Mouse (Mus musculus): ENCODE results near the gene Myh1. TPM values are rescaled to one million over a fixed set of nuclear protein-coding genes. Genes with fewer than 3 reads are reported as not detected.

The Myh1 gene
- polyA plus RNA-seq, 1 experiment from 2014 or later, result 0.10 TPM

GRCm38 (mm10) chr11:67237481-67238079, 37.7 kb downstream of the Myh1 start, which contains the start of gene Myh4:
Gene Myh4 (plus strand): TSS chr11:67238029.
- no peak for ATAC-seq (replicated peaks)
- H3K4me2 ChIP-seq, result no peak within 1 kb of the TSS
- H3K9me3 ChIP-seq, result no peaks in the 10 kb centered on the region
- H3K36me3 ChIP-seq (replicated peaks), result no peaks in the 10 kb centered on the region
- no peaks in the 10 kb centered on the region for H3K27me3 ChIP-seq (replicated peaks)
- 78% methylated on average over 5 of the region's 5 CpGs for WGBS
- no peak within 1 kb of the TSS for H3K4me3 ChIP-seq
- no peaks in the 10 kb centered on the region for H3K4me1 ChIP-seq
- H3K9ac ChIP-seq, result no peak within 1 kb of the TSS
- H3K27ac ChIP-seq, result no peak within 1 kb of the TSS

GRCm38 (mm10) chr11:67241051-67241450, 41.2 kb downstream of the Myh1 start:
- WGBS, result 90% methylated on average over 6 of the region's 6 CpGs
- Histone ChIP-seq H3K9ac (no peak overlapping the region), H3K27ac (no peak overlapping the region), H3K4me2 (no peak overlapping the region), H3K9me3 (no peaks in the 10 kb centered on the region), H3K4me3 (no peak overlapping the region), H3K36me3 (replicated peaks) (no peaks in the 10 kb centered on the region), H3K27me3 (replicated peaks) (no peaks in the 10 kb centered on the region), H3K4me1 (no peaks in the 10 kb centered on the region)
- ATAC-seq (replicated peaks), result no peak

GRCm38 (mm10) chr11:67253691-67254090, 53.8 kb downstream of the Myh1 start:
- Histone ChIP-seq H3K9me3 (no peaks in the 10 kb centered on the region), H3K4me1 (no peaks in the 10 kb centered on the region), H3K9ac (no peak overlapping the region), H3K4me2 (no peak overlapping the region), H3K27ac (no peak overlapping the region), H3K27me3 (replicated peaks) (no peaks in the 10 kb centered on the region), H3K36me3 (replicated peaks) (no peaks in the 10 kb centered on the region), H3K4me3 (no peak overlapping the region)
- no peak for ATAC-seq (replicated peaks)
- WGBS, result 92% methylated on average over 4 of the region's 4 CpGs

DNA sequence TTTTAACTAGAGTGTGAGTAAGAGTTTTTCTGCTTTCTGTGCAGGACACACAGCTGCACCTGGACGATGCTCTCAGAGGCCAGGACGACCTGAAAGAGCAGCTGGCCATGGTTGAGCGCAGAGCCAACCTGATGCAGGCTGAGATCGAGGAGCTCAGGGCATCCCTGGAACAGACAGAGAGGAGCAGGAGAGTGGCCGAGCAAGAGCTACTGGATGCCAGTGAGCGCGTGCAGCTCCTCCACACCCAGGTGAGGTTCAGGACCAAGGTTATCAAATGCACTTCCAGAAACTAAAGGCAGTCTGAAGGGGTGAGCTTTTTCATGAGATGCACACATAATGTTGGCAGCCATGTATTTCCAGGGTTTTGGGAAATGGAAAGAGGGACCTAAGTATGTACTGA, 57.2 kb downstream of the Myh1 start:
- Histone ChIP-seq H3K4me1 (no peaks in the 10 kb centered on the region), H3K9me3 (no peaks in the 10 kb centered on the region), H3K27ac (no peak overlapping the region), H3K4me2 (no peak overlapping the region), H3K27me3 (replicated peaks) (no peaks in the 10 kb centered on the region), H3K36me3 (replicated peaks) (no peaks in the 10 kb centered on the region), H3K9ac (no peak overlapping the region), H3K4me3 (no peak overlapping the region)
- no peak for ATAC-seq (replicated peaks)
- WGBS, result 90% methylated on average over 7 of the region's 7 CpGs

DNA sequence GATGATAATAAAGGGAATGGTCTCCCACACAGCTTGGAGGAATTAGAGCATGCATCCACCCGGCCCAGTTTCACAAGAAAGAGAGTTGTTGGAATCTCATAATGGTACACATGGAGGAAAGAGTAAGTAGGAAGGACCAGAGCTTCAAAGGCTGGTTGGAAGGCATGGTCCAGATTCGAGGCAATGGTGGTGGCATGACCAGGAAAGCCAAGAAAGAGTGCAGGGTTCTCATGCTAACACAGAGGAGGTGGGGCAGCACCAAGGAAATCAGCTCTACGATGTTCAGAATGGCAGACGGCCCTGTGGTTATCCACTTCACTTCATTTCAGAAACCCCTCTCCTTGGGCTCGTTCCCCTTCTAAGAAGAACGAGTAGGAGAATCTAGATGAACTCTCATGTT, 61.1 kb downstream of the Myh1 start:
- no peaks in the 10 kb centered on the region for H3K27me3 ChIP-seq (replicated peaks)
- H3K9me3 ChIP-seq, result no peaks in the 10 kb centered on the region
- 87% methylated on average over 6 of the region's 6 CpGs for WGBS
- H3K9ac ChIP-seq, result no peak overlapping the region
- H3K4me1 ChIP-seq, result no peaks in the 10 kb centered on the region
- H3K36me3 ChIP-seq (replicated peaks), result no peaks in the 10 kb centered on the region
- no peak for ATAC-seq (replicated peaks)
- no peak overlapping the region for H3K4me2 ChIP-seq
- H3K4me3 ChIP-seq, result no peak overlapping the region
- H3K27ac ChIP-seq, result no peak overlapping the region

Other genes with a start within 250 kb of the Myh1 start
- gene Tmem238l, start 243.4 kb upstream of the Myh1 start, polyA plus RNA-seq (2015; fragmentation: Nextera tagmentation; extraction: Ambion mirVana), result not detected in 2 replicates
- 0.54 and 0.59 TPM in 2 replicates for gene Tmem220, start 174.9 kb upstream of the Myh1 start, polyA plus RNA-seq (2015; fragmentation: Nextera tagmentation; extraction: Ambion mirVana)
- gene Adprm, start 147.5 kb upstream of the Myh1 start, polyA plus RNA-seq (2015; fragmentation: Nextera tagmentation; extraction: Ambion mirVana), result 32.4 and 35.3 TPM in 2 replicates
- 13.5 and 14.0 TPM in 2 replicates for gene Sco1, start 147.4 kb upstream of the Myh1 start, polyA plus RNA-seq (2015; fragmentation: Nextera tagmentation; extraction: Ambion mirVana)
- 0.15 and 0.22 TPM in 2 replicates for gene Myh3, start 121.8 kb upstream of the Myh1 start, polyA plus RNA-seq (2015; fragmentation: Nextera tagmentation; extraction: Ambion mirVana)
- 0.08 and 0.25 TPM in 2 replicates for gene Myh2, start 29.0 kb upstream of the Myh1 start, polyA plus RNA-seq (2015; fragmentation: Nextera tagmentation; extraction: Ambion mirVana)
- 0.14 and 0.17 TPM in 2 replicates for gene Myh4, start 38.0 kb downstream of the Myh1 start, polyA plus RNA-seq (2015; fragmentation: Nextera tagmentation; extraction: Ambion mirVana)
- 0.89 and 1.8 TPM in 2 replicates for gene Myh8, start 77.1 kb downstream of the Myh1 start, polyA plus RNA-seq (2015; fragmentation: Nextera tagmentation; extraction: Ambion mirVana)
- 0.10 TPM in 2 replicates for gene Myh13, start 121.6 kb downstream of the Myh1 start, polyA plus RNA-seq (2015; fragmentation: Nextera tagmentation; extraction: Ambion mirVana)

All from midbrain, embryonic 15.5 days (tissue).